Mouse (Mus musculus): Measurements from ENCODE around the gene Atp13a2. TPM values are rescaled to one million over a fixed set of nuclear protein-coding genes. Genes with fewer than 3 reads are reported as not detected.

Gene Atp13a2
- polyA plus RNA-seq (2012; rRNA removed): 14.3 and 17.0 TPM in 2 replicates

DNA sequence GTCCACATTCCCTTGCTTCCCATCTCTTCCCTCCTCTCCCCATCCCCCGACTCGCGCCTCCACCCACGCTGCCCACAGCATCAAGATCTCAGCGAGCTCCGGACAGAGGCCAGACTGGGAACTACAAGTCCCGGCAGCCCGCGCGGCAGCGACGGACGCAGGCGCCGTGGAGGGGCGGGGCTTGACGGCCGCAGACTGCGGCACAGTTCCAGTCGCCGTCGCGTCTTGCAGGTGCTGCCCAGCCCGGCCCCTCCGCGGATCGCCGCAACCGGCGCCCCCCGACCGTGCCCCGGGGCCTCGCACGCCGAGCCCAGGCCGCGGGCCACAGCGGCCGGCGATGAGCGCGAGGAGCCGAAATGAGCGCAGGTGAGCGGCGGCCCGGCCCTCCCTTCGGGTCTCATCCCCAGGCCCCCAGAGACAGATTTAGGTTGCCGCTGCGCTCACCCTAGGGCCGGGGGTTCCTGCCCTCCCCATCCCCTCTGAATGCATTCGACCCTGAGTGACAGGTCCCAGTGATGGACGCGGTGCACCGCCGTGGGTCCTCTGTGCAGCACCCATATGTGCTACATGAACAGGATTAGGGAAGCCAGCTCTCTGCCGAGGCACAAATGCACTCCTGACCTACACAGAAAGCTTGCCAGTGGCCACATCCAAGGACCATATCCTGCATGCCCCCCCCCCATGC, at the start of gene Atp13a2:
TSS of gene Atp13a2 (plus strand) at position 163 of the 685 bp plus-strand sequence.

DNA sequence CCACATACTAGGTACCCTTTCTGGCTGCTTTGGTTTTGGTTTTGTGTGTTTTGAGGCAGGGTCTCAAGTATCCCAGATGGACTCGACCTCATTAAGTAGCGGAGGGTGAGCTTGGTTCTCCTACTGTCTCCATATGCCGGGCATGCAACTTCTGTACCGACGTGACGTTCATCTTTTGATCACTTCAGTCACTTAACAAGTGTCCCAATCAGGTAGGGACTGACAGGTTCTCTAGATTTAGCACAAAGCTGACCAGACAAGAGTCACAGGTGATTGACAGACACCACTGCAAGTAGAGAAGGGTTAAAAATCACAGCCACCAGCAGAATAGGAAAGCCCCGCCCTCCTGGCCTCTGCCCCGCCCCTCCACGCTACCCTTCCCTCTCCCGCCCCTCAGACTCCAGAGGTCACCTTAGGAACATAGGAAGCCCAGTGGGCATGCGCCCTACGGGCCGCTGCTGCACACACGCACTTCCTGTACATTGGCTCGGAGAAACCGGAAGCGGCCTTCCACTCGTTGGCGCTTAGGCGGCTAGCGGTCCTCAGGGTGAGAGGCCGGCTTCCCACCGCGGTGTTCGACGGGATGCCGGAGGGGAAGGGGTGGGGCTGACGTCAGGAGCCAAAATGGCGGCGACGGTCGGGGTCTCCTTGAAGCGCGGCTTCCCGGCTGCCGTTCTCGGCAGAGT, 25.7 kb upstream of the Atp13a2 start, which contains the start of gene Sdhb:
TSS of gene Sdhb (plus strand) at position 423 of the 686 bp plus-strand sequence.

GRCm38 (mm10) chr4:141010118-141010517, 23.4 kb downstream of the Atp13a2 start, which contains the start of gene Mfap2:
Mfap2 (plus strand) TSS chr4:141010418.

Other genes starting within 250 kb of the Atp13a2 start
- 0.01 TPM in 1 of 2 replicates, not detected in the other for gene Padi6, start 244.2 kb upstream of the Atp13a2 start, polyA plus RNA-seq (2012; rRNA removed)
- 0.32 and 0.47 TPM in 2 replicates for gene Padi4, start 212.6 kb upstream of the Atp13a2 start, polyA plus RNA-seq (2012; rRNA removed)
- gene Padi3, start 176.2 kb upstream of the Atp13a2 start, polyA plus RNA-seq (2012; rRNA removed): 0.10 and 0.15 TPM in 2 replicates
- gene Padi1, start 141.1 kb upstream of the Atp13a2 start, polyA plus RNA-seq (2012; rRNA removed): 0.01 and 0.02 TPM in 2 replicates
- gene Padi2, start 80.5 kb upstream of the Atp13a2 start, polyA plus RNA-seq (2012; rRNA removed): 0.74 and 0.85 TPM in 2 replicates
- 84.3 and 93.8 TPM in 2 replicates for gene Sdhb, start 25.7 kb upstream of the Atp13a2 start, polyA plus RNA-seq (2012; rRNA removed)
- gene Mfap2, start 23.5 kb downstream of the Atp13a2 start, polyA plus RNA-seq (2012; rRNA removed): 5.8 and 8.7 TPM in 2 replicates
- gene Crocc, start 73.7 kb downstream of the Atp13a2 start, polyA plus RNA-seq (2012; rRNA removed): 1.8 and 2.0 TPM in 2 replicates
- 51.4 and 61.7 TPM in 2 replicates for gene Necap2, start 91.5 kb downstream of the Atp13a2 start, polyA plus RNA-seq (2012; rRNA removed)
- not detected in 2 replicates for gene Spata21, start 101.5 kb downstream of the Atp13a2 start, polyA plus RNA-seq (2012; rRNA removed)
- gene Szrd1, start 152.9 kb downstream of the Atp13a2 start, polyA plus RNA-seq (2012; rRNA removed): 12.1 and 14.6 TPM in 2 replicates
- gene Fbxo42, start 161.0 kb downstream of the Atp13a2 start, polyA plus RNA-seq (2012; rRNA removed): 6.7 and 9.1 TPM in 2 replicates
- gene Rsg1, start 227.1 kb downstream of the Atp13a2 start, polyA plus RNA-seq (2012; rRNA removed): 0.76 and 0.78 TPM in 2 replicates